Mouse (Mus musculus) bone marrow, adult 2 months (tissue): Measurements from ENCODE around the gene Sipa1l1.

Experiments used
- CTCF ChIP-seq: fragments of 200-500 bp; IDR thresholded peaks from 2 replicates; pipeline ENCODE4 v1.5.1; 2011; ENCODE audit warnings: low read length, control low read depth; ENCODE audit not compliant: control insufficient read depth, insufficient read depth
- POLR2A ChIP-seq: fragments of 200-500 bp; IDR thresholded peaks from 2 replicates; pipeline ENCODE4 v1.6.1; 2011; ENCODE audit warnings: low read depth, mild to moderate bottlenecking, control low read depth, low read length, borderline replicate concordance; ENCODE audit not compliant: control insufficient read depth

- TF ChIP-seq CTCF: no peak
- no peak for TF ChIP-seq POLR2A
Measured at GRCm38 (mm10) chr12:82478256-82478655, 309.1 kb downstream of the Sipa1l1 start.
